Mouse (Mus musculus) testis, adult 2 months (tissue): ENCODE measurements around the gene Pygm.

ENCODE experiments used
- CTCF ChIP-seq: fragments of 200-500 bp; IDR thresholded peaks from 2 replicates; pipeline ENCODE4 v1.5.1; 2012; ENCODE audit warnings: low read depth, mild to moderate bottlenecking, inconsistent platforms, low read length, moderate library complexity; ENCODE audit not compliant: control insufficient read depth, insufficient read depth, insufficient replicate concordance
- POLR2A ChIP-seq: fragments of 200-500 bp; IDR thresholded peaks from 2 replicates; pipeline ENCODE4 v1.6.1; 2012; ENCODE audit warnings: low read depth, mild to moderate bottlenecking, inconsistent platforms, low read length, moderate library complexity; ENCODE audit not compliant: control insufficient read depth

DNA sequence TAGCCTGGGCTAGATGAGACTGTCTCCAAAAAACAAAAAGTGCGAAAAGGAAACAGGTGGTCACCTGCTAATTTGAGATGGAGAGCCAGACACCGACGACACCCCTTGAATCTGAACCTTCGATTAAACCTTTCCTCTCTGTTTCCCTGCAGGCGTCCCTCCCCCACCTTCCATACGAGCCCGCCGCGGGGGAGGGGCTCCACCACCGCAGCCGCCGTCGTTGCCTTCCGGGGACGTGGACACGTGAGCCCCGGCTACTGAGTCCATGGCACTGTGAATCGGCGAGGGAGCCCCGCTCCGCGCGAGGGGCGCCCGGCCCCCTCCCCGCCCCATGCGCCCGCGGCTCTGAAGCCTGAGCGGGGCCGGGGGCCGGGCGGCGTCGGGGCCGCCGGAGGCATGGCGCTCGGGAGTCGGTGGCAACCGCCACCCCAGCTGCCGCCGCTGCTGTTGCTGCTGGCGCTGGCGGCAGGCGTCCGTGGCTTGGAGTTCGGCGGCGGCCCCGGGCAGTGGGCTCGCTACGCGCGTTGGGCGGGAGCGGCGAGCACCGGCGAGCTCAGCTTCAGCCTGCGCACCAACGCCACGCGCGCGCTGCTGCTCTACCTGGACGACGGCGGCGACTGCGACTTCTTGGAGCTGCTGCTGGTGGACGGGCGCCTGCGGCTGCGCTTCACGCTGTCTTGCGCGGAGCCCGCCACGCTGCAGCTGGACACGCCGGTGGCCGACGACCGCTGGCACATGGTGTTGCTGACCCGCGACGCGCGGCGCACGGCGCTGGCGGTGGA, 43.6 kb downstream of the Pygm start:
- no peak for TF ChIP-seq CTCF
- TF ChIP-seq POLR2A: no peak
